Mouse (Mus musculus) embryonic fibroblast, embryonic 13.5 days (primary cell): Measurements from ENCODE around the gene Cwc22. TPM values are rescaled to one million over a fixed set of nuclear protein-coding genes. Genes with fewer than 3 reads are reported as not detected.
"Not testable (repeated sequence)": the region's sequence is repeated elsewhere in the genome, so short reads cannot be mapped to it uniquely, and the experiment has no call there.

Source experiments
- H3K27ac ChIP-seq: 2 replicates; pipeline ENCODE4 v1.5.1; 2012; ENCODE audit warnings: low read length, control low read depth, inconsistent platforms; ENCODE audit not compliant: insufficient read depth
- H3K4me1 ChIP-seq: 2 replicates; pipeline ENCODE4 v1.6.1; 2011; ENCODE audit warnings: low read length; ENCODE audit not compliant: control insufficient read depth, insufficient read depth
- H3K4me3 ChIP-seq: 2 replicates; pipeline ENCODE4 v1.5.1; 2011; ENCODE audit warnings: mild to moderate bottlenecking, control low read depth, low read length; ENCODE audit not compliant: insufficient read depth
- CTCF ChIP-seq: IDR thresholded peaks from 2 replicates; pipeline ENCODE4 v1.5.1; 2011; ENCODE audit warnings: mild to moderate bottlenecking, control low read depth, low read length, moderate library complexity, borderline replicate concordance; ENCODE audit not compliant: insufficient read depth
- POLR2A ChIP-seq: IDR thresholded peaks from 2 replicates; pipeline ENCODE4 v1.6.1; 2011; ENCODE audit warnings: low read depth, mild to moderate bottlenecking, control low read depth, low read length, moderate library complexity
- polyA plus RNA-seq: library from polyadenylated mRNA; stranded (reverse); fragments of >200 nt; gene quantifications from 2 replicates; pipeline ENCODE4 v1.2.4, GENCODE M21; 2011; ENCODE audit warnings: low read depth; ENCODE audit not compliant: missing spikeins, insufficient read length

Cwc22 gene
- polyA plus RNA-seq, 1 experiment: 38.3 TPM

DNA sequence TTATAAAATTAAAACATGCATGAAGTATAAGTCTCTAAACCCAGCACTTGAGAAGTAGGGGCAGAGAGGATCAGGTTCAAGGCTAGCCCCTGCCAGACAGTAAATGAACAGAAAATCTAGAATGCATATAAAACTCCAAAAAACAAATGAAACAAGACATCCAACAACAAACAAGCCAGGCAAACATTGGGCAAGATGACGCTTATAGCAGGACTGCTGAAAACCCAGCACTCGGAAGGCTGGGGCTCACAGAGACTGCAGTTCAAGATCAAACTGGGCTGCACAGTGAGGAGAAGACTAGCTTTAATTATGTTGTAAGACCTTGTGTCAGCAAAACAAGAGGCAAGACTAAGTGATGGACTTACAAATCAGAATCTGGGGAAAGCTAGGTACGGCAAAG lies 43.1 kb downstream of the Cwc22 start:
- Histone ChIP-seq H3K27ac (no peak overlapping the region), H3K4me1 (no peaks in the 10 kb centered on the region), H3K4me3 (no peak overlapping the region)
- TF ChIP-seq CTCF (no peak), POLR2A (no peak)

DNA sequence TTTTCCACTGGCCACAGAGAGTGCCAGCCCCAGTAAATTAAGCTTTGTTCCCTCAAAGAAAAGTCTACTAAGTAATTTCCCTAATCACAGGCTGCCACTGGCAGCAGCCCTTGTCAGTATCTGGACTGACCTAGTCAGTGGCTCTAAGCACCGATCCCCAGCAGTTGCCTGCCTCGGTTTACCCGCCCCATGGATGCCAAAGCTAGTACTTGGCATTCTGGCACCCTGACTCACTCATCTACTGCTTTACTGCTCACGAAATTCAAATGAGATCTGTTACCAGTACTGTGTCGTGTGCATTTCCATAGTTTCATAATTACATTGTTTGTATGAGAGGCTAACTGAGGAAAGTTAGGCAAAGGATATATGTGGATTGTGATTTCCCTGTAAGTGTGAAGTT lies 44.9 kb downstream of the Cwc22 start:
- no peak overlapping the region for H3K4me3 ChIP-seq
- no peak overlapping the region for H3K27ac ChIP-seq

GRCm38 (mm10) chr2:77900741-77901140 lies 45.4 kb downstream of the Cwc22 start:
- Histone ChIP-seq H3K27ac (no peak overlapping the region), H3K4me1 (no peaks in the 10 kb centered on the region), H3K4me3 (no peak overlapping the region)
- TF ChIP-seq POLR2A: no peak
- TF ChIP-seq CTCF: no peak

More for the DNA sequence above, 44.9 kb downstream of the Cwc22 start:
- TF ChIP-seq CTCF: no peak
- no peak for TF ChIP-seq POLR2A
- H3K4me1 ChIP-seq: no peaks in the 10 kb centered on the region

DNA sequence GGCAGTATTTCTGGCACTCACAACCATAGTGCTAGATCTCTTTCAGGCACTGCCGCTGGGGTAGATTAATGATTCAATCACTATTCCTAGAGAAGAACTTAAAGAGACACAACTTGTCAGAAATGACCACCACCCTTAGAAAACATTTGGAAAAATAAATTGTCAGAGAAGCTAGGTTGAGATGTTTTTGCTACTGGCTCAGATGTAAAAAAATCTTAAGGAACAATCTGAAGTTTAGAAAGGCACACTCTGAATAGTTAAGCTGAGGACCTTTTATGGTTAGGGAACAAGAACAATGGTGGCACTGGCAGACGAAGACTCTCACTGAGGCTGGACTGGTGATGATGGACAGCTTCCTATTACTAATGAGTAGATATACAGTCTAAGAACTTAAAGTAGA lies 46.1 kb downstream of the Cwc22 start:
- TF ChIP-seq POLR2A: no peak
- no peak for TF ChIP-seq CTCF
- Histone ChIP-seq H3K27ac (no peak overlapping the region), H3K4me3 (no peak overlapping the region), H3K4me1 (no peaks in the 10 kb centered on the region)

DNA sequence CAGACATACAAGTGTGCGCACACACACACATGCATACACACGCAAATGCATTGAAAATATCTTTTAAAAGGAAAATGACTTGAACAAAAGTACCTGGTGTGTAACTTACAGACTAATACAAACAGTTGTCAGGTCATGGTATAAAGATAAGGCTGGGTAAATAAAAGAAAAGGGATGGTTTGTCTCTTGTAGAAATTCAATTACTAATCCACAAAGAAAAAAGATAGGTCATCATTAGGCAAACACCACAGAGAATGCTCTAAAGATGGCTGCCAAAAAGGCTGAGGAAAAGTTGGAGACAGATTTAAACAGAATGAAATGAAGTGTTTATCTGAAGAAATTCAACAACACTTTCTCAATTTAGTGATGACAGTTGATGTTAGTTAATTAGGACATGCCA lies 47.7 kb downstream of the Cwc22 start:
- H3K4me1 ChIP-seq: no peaks in the 10 kb centered on the region
- no peak overlapping the region for H3K4me3 ChIP-seq
- TF ChIP-seq POLR2A (no peak), CTCF (no peak)
- no peak overlapping the region for H3K27ac ChIP-seq

GRCm38 (mm10) chr2:77897988-77898387 lies 48.2 kb downstream of the Cwc22 start:
- Histone ChIP-seq H3K4me3 (no peak overlapping the region), H3K27ac (no peak overlapping the region), H3K4me1 (no peaks in the 10 kb centered on the region)
- TF ChIP-seq POLR2A (no peak), CTCF (no peak)

DNA sequence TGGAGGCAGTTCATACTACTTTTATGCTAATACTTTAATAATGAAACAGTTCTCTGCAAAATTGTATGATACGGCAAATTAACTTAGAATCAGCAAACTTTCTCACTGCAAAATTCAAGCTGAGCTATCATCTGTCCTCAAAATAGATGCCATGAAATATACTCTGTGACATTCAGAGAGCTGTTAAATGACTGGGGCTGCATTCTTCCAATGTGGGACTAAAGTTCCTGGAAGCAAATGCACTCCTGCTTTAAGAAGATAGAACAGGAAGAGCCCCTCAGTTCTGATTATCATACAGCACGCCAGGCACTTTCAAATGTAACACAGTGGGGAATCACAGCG lies 48.6 kb downstream of the Cwc22 start:
- no peaks in the 10 kb centered on the region for H3K4me1 ChIP-seq
- H3K4me3 ChIP-seq: no peak overlapping the region
- TF ChIP-seq CTCF: no peak
- TF ChIP-seq POLR2A: no peak
- no peak overlapping the region for H3K27ac ChIP-seq

- Histone ChIP-seq H3K4me1 (no peaks in the 10 kb centered on the region), H3K27ac (no peak overlapping the region), H3K4me3 (no peak overlapping the region)
- TF ChIP-seq POLR2A: no peak
- no peak for TF ChIP-seq CTCF
Measured at GRCm38 (mm10) chr2:77896843-77897557, 49.2 kb downstream of the Cwc22 start.

GRCm38 (mm10) chr2:77895906-77896570 lies 50.1 kb downstream of the Cwc22 start:
- not testable (repeated sequence) for H3K27ac ChIP-seq, H3K4me1 ChIP-seq, H3K4me3 ChIP-seq

DNA sequence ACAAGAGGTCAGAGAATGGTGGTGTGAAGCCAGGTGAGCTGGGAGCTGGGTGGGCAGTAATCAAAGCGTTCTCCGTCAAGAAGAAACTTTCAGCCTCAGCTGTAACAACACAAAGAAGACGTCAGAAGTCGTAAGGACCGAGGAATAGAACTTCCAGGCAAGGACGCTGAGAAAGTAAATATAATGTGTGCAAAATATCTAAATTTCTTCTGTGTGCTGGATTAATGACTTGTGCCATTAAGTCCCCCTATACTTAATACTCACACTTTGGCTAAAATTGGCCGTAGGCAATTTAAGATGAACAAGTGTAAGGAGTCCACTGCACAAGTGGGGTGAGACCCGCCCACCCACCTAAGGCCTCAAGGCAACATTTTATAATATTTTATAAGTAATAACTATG lies 51.3 kb downstream of the Cwc22 start:
- Histone ChIP-seq H3K4me3 (no peak overlapping the region), H3K27ac (no peak overlapping the region), H3K4me1 (no peaks in the 10 kb centered on the region)
- TF ChIP-seq POLR2A (no peak), CTCF (no peak)

- TF ChIP-seq POLR2A (no peak), CTCF (no peak)
- no peaks in the 10 kb centered on the region for H3K4me1 ChIP-seq
- H3K27ac ChIP-seq: no peak overlapping the region
- H3K4me3 ChIP-seq: no peak overlapping the region
Measured at GRCm38 (mm10) chr2:77893505-77893904, 52.7 kb downstream of the Cwc22 start.
